Mouse (Mus musculus) cerebellum, postnatal 4 days (tissue): ENCODE data around the gene Clmp.
"Not testable (repeated sequence)": the region's sequence is repeated elsewhere in the genome, so short reads cannot be mapped to it uniquely, and the experiment has no call there.

Experiments used
- DNase-seq, 2 experiments: peaks; one replicate each; pipeline ENCODE4 v3.0.0; 2022; ENCODE audit warnings: low spot score in 2 of 2, mixed read lengths in 1 of 2

Clmp gene

GRCm38 (mm10) chr9:40800675-40801612 is 115.2 kb downstream of the Clmp start, which contains the start of gene Hspa8:
Gene Hspa8 (plus strand): TSS chr9:40800984.
- DNase-seq: peak; percentile 99 to 100

GRCm38 (mm10) chr9:40801614-40802532 is 116.1 kb downstream of the Clmp start:
- DNase-seq: peak in 1 of 2 experiments; percentile 59

DNA sequence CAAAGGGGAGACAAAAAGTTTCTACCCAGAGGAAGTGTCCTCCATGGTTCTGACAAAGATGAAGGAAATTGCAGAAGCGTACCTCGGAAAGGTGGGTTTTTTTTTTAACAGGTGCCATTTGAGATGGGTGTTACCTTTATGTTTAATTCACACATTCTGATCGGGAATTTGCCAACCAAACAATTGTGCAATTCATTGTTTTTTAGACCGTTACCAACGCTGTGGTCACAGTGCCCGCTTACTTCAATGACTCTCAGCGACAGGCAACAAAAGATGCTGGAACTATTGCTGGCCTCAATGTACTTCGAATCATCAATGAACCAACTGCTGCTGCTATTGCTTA is 116.7 kb downstream of the Clmp start:
- not testable (repeated sequence) for DNase-seq

DNA sequence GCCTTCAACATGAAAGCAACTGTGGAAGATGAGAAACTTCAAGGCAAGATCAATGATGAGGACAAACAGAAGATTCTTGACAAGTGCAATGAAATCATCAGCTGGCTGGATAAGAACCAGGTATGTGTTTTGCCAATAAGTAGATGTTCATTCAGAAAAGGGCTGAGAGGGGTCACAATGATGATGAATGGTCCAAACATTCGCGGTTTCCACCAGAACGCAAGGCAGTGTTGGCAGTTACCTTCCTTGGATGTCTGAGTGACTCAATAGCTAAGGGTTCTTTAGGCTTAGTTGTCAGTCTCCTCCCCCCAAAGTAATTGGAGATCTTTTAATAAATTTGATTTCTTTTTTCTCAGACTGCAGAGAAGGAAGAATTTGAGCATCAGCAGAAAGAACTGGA is 118.8 kb downstream of the Clmp start:
- not testable (repeated sequence) for DNase-seq

GRCm38 (mm10) chr9:40805263-40805662 is 119.5 kb downstream of the Clmp start:
- DNase-seq: peak; percentile 52 to 75

DNA sequence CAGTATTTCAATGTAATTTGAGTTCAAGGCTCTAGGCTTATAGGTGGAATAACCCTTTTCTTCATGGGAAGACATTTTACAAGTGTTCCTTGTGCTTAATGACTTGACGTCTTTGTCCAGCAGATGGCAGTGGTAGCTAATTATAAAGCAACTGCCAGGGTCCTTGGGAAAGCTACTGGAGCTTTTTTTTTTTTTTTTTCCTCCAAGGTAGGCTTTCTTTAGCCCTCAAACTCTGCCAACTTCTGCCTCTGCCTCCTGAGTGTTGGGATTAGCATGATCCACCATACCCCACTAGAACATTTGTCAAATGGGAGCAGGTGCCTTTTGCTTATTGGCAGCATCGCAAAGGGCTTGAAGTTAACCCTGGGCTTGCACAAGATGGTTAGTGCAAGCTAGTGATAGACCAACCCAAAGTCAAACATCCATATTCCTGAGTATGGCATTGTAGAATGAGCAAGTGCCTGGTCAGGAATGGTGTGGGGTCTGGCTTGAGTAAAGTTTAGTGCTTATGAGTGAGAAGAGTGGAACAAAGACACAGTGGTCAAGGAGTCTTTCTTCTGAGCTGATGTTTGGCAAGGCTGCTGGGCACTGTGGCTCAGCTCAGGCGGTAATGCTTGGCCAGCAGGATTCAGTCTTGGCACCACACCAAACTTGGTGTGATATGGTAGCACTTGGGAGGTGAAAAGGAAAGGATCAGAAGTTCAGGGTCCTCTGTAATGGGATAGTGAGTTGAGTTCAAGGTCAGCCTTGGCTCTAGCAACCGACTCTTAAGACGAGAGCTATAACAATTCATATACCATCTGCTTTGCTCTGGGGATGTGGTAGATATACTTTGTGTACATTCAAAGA is 120.9 kb downstream of the Clmp start:
- DNase-seq: no peak

DNA sequence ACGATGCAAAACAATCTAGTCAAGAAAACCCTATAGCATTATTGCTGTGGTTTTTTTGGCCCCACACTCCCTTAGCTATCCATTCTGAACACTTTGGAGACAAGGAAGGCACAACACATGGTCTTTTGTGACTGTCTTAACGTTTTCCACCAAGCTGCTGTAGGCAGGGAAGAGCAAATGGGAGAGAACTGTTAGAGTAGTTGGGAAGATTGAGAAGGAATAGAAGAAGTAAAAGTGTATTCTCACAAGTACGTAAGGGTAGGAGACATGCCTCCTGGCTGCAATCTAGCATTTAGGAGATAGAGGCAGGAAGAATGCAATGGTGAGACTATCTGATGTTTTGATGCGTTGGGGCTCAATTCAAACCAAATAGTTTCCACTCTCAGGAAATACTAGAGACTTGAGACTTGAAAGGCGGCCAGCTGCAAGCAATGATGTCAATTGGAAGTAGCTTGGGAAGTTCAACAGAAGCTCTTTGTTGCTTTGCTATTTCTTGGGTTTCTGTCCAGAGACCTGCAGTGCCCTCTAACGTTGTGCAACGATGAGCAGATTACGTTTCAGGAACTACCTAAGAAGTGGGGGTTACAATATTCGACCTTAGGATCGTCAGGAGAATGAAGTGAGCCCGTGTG is 121.6 kb downstream of the Clmp start:
- peak in 1 of 2 experiments; percentile 15 for DNase-seq

DNA sequence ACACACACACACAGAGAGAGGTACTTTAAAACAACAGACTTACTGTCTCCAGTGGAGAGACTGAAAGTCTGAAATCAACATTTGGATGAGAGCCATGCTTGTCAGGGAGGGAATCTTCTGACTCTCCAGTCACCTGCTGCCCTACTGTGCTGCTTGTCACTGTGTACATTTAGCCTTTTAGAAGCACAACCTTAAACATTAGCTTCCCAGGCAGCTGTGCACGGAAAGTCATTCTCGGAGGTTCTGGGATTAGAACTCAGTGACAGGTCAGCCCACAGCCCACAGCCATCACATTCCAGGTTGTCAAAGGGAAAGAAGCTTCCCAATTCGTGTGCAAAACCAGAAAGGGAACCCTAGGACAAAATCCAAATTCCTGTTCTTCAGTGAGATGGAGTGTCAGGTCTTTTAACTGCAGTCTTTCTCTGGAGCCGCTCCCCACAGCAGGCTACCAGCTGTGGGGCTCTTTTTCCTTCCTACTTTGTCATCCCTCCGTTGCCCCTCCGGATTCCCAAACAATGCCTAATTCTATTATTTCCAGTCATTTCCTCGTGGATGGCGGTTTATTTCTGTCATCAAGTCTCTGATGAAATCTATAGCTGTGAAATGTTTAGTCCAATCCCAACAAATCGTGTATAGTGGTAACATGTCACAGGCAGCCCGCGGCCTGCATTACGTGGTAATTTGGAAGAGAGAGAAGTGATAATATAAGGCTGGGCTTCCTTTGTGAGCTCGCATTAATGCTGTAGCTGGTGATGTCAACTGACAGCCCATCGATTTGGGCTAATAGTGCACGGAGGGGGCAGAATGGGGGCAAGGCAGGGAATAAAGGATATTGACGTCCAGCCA is 122.5 kb downstream of the Clmp start:
- DNase-seq: no peak

- no peak for DNase-seq
Measured at GRCm38 (mm10) chr9:40808907-40809280, 123.1 kb downstream of the Clmp start.

GRCm38 (mm10) chr9:40811860-40812259 is 126.1 kb downstream of the Clmp start:
- DNase-seq: peak in 1 of 2 experiments; percentile 34

- DNase-seq: no peak
Measured at GRCm38 (mm10) chr9:40814060-40814459, 128.3 kb downstream of the Clmp start.

GRCm38 (mm10) chr9:40817325-40818028 is 131.7 kb downstream of the Clmp start:
- DNase-seq: no peak

GRCm38 (mm10) chr9:40825601-40826000 is 139.8 kb downstream of the Clmp start:
- DNase-seq: no peak

DNA sequence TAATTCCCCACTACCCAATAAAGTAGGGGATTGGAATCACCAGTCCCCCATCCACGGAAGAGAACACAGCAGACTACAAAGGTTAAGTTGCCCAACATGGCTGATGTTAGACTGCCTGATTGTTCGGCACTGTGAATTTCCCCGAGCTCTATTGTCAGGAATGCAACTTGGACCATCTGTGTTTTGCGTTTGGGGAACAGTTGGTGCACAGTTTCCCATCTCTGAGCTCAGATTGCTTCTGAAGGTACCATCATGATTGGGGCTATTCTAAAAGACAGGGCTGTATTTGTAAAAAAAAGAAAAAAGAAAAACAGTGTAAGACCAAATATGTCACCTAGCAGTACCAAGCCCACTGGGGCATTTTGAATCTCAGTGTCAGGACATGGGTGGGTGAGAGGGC is 141.6 kb downstream of the Clmp start:
- no peak for DNase-seq

DNA sequence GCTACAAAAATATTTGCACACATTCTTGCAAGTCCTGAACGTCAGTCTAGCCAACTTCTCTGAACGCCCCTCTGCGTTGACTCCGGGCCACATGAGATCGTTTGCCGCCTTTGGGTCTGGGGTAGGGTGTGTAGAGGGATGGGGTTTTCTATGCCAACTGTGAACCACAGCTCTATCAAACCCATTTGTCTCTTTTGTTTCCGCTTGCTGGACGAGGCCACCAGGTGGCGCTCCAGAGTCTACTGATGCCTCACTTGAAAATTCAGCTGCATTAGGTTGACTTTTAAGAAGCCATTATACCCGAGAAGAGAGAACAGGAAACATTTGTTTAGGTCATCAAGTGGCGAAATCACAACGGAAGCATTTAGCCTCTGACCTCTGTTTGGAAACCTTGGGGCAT is 148.8 kb downstream of the Clmp start:
- peak; percentile 82 to 83 for DNase-seq
